Mouse (Mus musculus): ENCODE measurements at regions not wholly inside any gene's neighbourhood (a gene's known extent, or its start where the extent isn't known, plus 50 kb on each side); places are given as distances from the start of the nearest gene placed in this dataset.

- no peak for ATAC-seq (ENCODE audit: low FRiP score)
- Histone ChIP-seq H3K36me3 (ENCODE audit: control insufficient read depth, insufficient read depth, low read length) (no peaks in the 10 kb centered on the region), H3K9me3 (ENCODE audit: control insufficient read depth, low read length) (peaks cover 3% of the 10 kb centered on the region; the same call in 1 of the 2 replicates), H3K4me3 (ENCODE audit: low read depth, low read length) (no peak overlapping the region), H3K9ac (ENCODE audit: low read length) (no peak overlapping the region), H3K27ac (ENCODE audit: low read depth, low read length) (no peak overlapping the region), H3K4me1 (ENCODE audit: control insufficient read depth, insufficient read depth, low read length) (peaks cover 4% of the 10 kb centered on the region; the same call in 1 of the 2 replicates), H3K4me2 (no peak overlapping the region), H3K27me3 (ENCODE audit: control insufficient read depth, insufficient read depth, low read length) (0 out of 2 replicates have a peak, but pooled peaks cover 2% of the 10 kb centered on the region)
- DNase-seq (ENCODE audit: low spot score, missing footprints) = no peak
- 82% methylated on average over 5 of the region's 5 CpGs for WGBS
Observed at GRCm38 (mm10) chr12:112345797-112346196, 143.5 kb upstream of the A530016L24Rik start.

DNA sequence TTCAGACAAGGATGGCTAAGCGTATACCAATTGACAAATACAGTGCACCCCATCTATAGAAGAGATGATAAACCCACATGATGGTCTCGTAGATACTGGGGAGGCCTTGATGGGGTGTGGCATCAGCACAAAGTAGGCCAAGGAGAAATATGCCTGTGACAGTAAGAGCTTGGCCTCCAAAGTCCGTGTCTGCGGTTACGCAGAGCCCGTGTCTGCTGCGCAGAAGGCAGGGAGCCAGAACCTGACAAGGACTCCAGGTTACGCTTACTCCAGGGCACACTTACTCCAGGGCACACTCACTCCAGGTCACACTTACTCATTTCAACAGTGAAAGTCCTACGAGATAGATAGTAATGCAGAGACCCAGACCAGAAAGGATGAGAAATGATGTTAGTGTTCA lies 141.1 kb upstream of the A530016L24Rik start:
- no peak overlapping the region for H3K4me3 ChIP-seq (ENCODE audit: low read depth, low read length)
- H3K4me2 ChIP-seq = no peak overlapping the region
- no peaks in the 10 kb centered on the region for H3K36me3 ChIP-seq (ENCODE audit: control insufficient read depth, insufficient read depth, low read length)
- peaks cover 3% of the 10 kb centered on the region; the same call in 1 of the 2 replicates for H3K9me3 ChIP-seq (ENCODE audit: control insufficient read depth, low read length)
- no peak overlapping the region for H3K27ac ChIP-seq (ENCODE audit: low read depth, low read length)
- WGBS = 97% methylated on average over 9 of the region's 9 CpGs
- no peak overlapping the region for H3K9ac ChIP-seq (ENCODE audit: low read length)
- H3K27me3 ChIP-seq (ENCODE audit: control insufficient read depth, insufficient read depth, low read length) = no peaks in the 10 kb centered on the region
- ATAC-seq (ENCODE audit: low FRiP score) = no peak
- no peak for DNase-seq (ENCODE audit: low spot score, missing footprints)
- peaks cover 4% of the 10 kb centered on the region; the same call in 1 of the 2 replicates for H3K4me1 ChIP-seq (ENCODE audit: control insufficient read depth, insufficient read depth, low read length)

DNA sequence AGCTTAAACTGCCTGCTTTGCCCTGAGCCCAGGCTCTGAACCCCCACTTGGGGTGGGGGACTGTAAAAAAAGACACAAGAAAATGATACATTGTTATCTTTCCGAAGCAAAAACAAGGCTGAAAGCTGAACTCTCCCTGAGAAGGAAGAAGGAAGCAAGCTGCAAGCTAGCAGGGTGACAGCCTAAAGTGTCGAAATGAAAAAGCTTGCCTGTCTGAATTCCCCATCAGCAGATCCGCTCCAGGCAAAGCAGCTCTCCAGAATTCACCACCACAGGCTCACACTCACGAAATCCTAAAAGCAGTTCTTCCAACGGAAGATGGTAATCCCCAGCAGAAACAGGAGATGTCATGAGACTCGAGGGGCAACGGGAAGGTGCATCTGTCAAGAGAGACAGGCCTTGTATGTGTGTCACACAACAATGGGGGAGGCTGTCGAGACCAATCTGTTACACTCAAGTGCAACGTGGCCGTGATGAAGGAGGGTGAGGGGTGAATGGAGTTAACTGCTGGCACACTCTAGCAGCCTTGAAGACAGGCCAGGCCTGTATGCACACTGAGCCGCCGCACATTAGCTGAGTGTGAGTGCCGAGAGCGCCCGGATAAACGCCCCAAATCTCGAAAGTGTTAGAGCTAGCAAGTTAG lies 139.5 kb upstream of the A530016L24Rik start:
- Histone ChIP-seq H3K27ac (ENCODE audit: low read depth, low read length) (no peak overlapping the region), H3K27me3 (ENCODE audit: control insufficient read depth, insufficient read depth, low read length) (no peaks in the 10 kb centered on the region), H3K9me3 (ENCODE audit: control insufficient read depth, low read length) (peaks cover 3% of the 10 kb centered on the region; the same call in 1 of the 2 replicates), H3K4me1 (ENCODE audit: control insufficient read depth, insufficient read depth, low read length) (peaks cover 4% of the 10 kb centered on the region; the same call in 1 of the 2 replicates), H3K36me3 (ENCODE audit: control insufficient read depth, insufficient read depth, low read length) (no peaks in the 10 kb centered on the region), H3K4me2 (no peak overlapping the region), H3K4me3 (ENCODE audit: low read depth, low read length) (no peak overlapping the region), H3K9ac (ENCODE audit: low read length) (no peak overlapping the region)
- DNase-seq (ENCODE audit: low spot score, missing footprints) (no peak), ATAC-seq (ENCODE audit: low FRiP score) (0 out of 2 replicates have a peak, but pooled peaks have one; percentile 44)
- WGBS = 60% methylated on average over 17 of the region's 17 CpGs

GRCm38 (mm10) chr12:112350733-112351132 lies 138.5 kb upstream of the A530016L24Rik start:
- DNase-seq (ENCODE audit: low spot score, missing footprints) = no peak

GRCm38 (mm10) chr12:112363349-112363748 lies 125.9 kb upstream of the A530016L24Rik start:
- 89% methylated on average over 3 of the region's 3 CpGs for WGBS
- Histone ChIP-seq H3K4me2 (no peak overlapping the region), H3K4me3 (ENCODE audit: low read depth, low read length) (no peak overlapping the region), H3K9me3 (ENCODE audit: control insufficient read depth, low read length) (peaks cover 7% of the 10 kb centered on the region), H3K4me1 (ENCODE audit: control insufficient read depth, insufficient read depth, low read length) (no peaks in the 10 kb centered on the region), H3K27ac (ENCODE audit: low read depth, low read length) (no peak overlapping the region), H3K9ac (ENCODE audit: low read length) (no peak overlapping the region), H3K36me3 (ENCODE audit: control insufficient read depth, insufficient read depth, low read length) (no peaks in the 10 kb centered on the region), H3K27me3 (ENCODE audit: control insufficient read depth, insufficient read depth, low read length) (no peaks in the 10 kb centered on the region)
- no peak for ATAC-seq (ENCODE audit: low FRiP score)
- DNase-seq (ENCODE audit: low spot score, missing footprints) = no peak

More at GRCm38 (mm10) chr12:112350733-112351132, 138.5 kb upstream of the A530016L24Rik start:
- no peak overlapping the region for H3K27ac ChIP-seq (ENCODE audit: low read depth, low read length)
- H3K4me2 ChIP-seq = no peak overlapping the region
- H3K4me1 ChIP-seq (ENCODE audit: control insufficient read depth, insufficient read depth, low read length) = peaks cover 4% of the 10 kb centered on the region; the same call in 1 of the 2 replicates
- H3K9me3 ChIP-seq (ENCODE audit: control insufficient read depth, low read length) = peaks cover 3% of the 10 kb centered on the region; the same call in 1 of the 2 replicates
- peak; percentile 54; the same call in 1 of the 2 replicates for ATAC-seq (ENCODE audit: low FRiP score)
- no peaks in the 10 kb centered on the region for H3K36me3 ChIP-seq (ENCODE audit: control insufficient read depth, insufficient read depth, low read length)
- no peak overlapping the region for H3K4me3 ChIP-seq (ENCODE audit: low read depth, low read length)
- no peak overlapping the region for H3K9ac ChIP-seq (ENCODE audit: low read length)
- 37% methylated on average over 9 of the region's 9 CpGs for WGBS
- no peaks in the 10 kb centered on the region for H3K27me3 ChIP-seq (ENCODE audit: control insufficient read depth, insufficient read depth, low read length)

- H3K36me3 ChIP-seq (ENCODE audit: control insufficient read depth, insufficient read depth, low read length) = no peaks in the 10 kb centered on the region
- no peak overlapping the region for H3K27ac ChIP-seq (ENCODE audit: low read depth, low read length)
- no peak overlapping the region for H3K4me2 ChIP-seq
- 78% methylated on average over 4 of the region's 4 CpGs for WGBS
- H3K27me3 ChIP-seq (ENCODE audit: control insufficient read depth, insufficient read depth, low read length) = no peaks in the 10 kb centered on the region
- H3K9ac ChIP-seq (ENCODE audit: low read length) = no peak overlapping the region
- no peak overlapping the region for H3K4me3 ChIP-seq (ENCODE audit: low read depth, low read length)
- ATAC-seq (ENCODE audit: low FRiP score) (no peak), DNase-seq (ENCODE audit: low spot score, missing footprints) (no peak)
- H3K9me3 ChIP-seq (ENCODE audit: control insufficient read depth, low read length) = peaks cover 7% of the 10 kb centered on the region
- H3K4me1 ChIP-seq (ENCODE audit: control insufficient read depth, insufficient read depth, low read length) = no peaks in the 10 kb centered on the region
Observed at GRCm38 (mm10) chr12:112367221-112367620, 122.0 kb upstream of the A530016L24Rik start.

GRCm38 (mm10) chr12:112368112-112368511 lies 121.1 kb upstream of the A530016L24Rik start:
- Histone ChIP-seq H3K9ac (ENCODE audit: low read length) (no peak overlapping the region), H3K27ac (ENCODE audit: low read depth, low read length) (no peak overlapping the region), H3K4me1 (ENCODE audit: control insufficient read depth, insufficient read depth, low read length) (0 out of 2 replicates have a peak, but pooled peaks cover 2% of the 10 kb centered on the region), H3K4me3 (ENCODE audit: low read depth, low read length) (no peak overlapping the region), H3K9me3 (ENCODE audit: control insufficient read depth, low read length) (peaks cover 7% of the 10 kb centered on the region), H3K4me2 (no peak overlapping the region), H3K27me3 (ENCODE audit: control insufficient read depth, insufficient read depth, low read length) (no peaks in the 10 kb centered on the region), H3K36me3 (ENCODE audit: control insufficient read depth, insufficient read depth, low read length) (no peaks in the 10 kb centered on the region)
- WGBS = 87% methylated on average over 6 of the region's 6 CpGs
- DNase-seq (ENCODE audit: low spot score, missing footprints) (no peak), ATAC-seq (ENCODE audit: low FRiP score) (no peak)

- 71% methylated on average over 15 of the region's 15 CpGs for WGBS
- no peak overlapping the region for H3K27ac ChIP-seq (ENCODE audit: low read depth, low read length)
Observed at GRCm38 (mm10) chr12:112369581-112370371, 119.5 kb upstream of the A530016L24Rik start.

More at GRCm38 (mm10) chr12:112369581-112370371, 119.5 kb upstream of the A530016L24Rik start:
- no peak for ATAC-seq (ENCODE audit: low FRiP score)
- H3K4me3 ChIP-seq (ENCODE audit: low read depth, low read length) = no peak overlapping the region
- 0 out of 2 replicates have a peak, but pooled peaks cover 2% of the 10 kb centered on the region for H3K4me1 ChIP-seq (ENCODE audit: control insufficient read depth, insufficient read depth, low read length)
- no peak overlapping the region for H3K9ac ChIP-seq (ENCODE audit: low read length)
- no peaks in the 10 kb centered on the region for H3K36me3 ChIP-seq (ENCODE audit: control insufficient read depth, insufficient read depth, low read length)
- DNase-seq (ENCODE audit: low spot score, missing footprints) = no peak
- H3K4me2 ChIP-seq = no peak overlapping the region
- peaks cover 6% of the 10 kb centered on the region for H3K9me3 ChIP-seq (ENCODE audit: control insufficient read depth, low read length)
- H3K27me3 ChIP-seq (ENCODE audit: control insufficient read depth, insufficient read depth, low read length) = no peaks in the 10 kb centered on the region
